8 mouse cellular contexts compared by ENCODE assay signal in the genomic region with DNA sequence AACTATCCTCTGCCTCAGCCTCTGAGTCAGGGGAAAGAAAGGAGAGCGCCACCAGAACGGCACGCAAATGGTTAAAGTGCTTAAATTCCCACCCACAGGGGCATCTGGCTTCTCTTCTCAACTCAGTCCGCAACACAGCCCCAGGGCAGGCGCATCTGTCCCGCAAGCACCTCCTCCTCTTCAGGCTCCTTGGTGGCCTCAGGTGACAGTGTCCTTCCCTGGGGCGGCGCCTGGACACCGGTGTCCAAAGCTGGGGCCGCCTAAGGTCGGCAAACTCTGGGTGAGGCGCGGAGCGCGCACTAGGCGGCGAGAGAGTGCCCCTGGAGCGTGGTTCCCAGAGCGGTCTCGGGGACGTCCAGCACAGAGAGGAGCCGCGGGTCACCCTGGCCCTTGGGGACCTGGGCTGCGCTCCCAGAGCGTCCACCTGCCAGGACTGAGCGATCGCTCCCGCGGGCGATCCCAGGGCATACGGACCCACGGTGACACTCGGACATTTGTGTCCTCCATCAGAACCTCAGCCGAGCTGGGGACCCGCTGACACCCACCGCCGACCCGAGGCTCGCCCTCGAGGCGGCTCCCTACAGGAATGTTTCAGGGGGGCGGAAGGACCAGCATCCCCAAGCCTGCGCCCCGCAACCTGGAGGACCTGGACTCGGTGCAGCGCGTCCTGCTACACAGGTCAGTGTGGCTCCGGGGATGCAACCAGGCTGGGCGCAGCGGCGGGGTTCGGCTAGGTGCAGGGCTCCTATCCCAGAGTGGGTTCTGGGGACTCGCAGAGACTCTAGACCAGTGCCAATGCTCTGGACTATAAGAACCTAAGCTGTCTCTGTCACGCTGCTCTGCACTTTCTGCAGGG. TPM values are rescaled to one million over a fixed set of nuclear protein-coding genes. Genes with fewer than 3 reads are reported as not detected.
DNase-seq lines count a peak whose midpoint lies in the region; ATAC-seq and TF ChIP-seq lines count a peak whose summit lies in the region.

Gene Intu, plus strand, starts transcription at position 1 of the 856 bp plus-strand sequence.

- no peak for TF ChIP-seq CTCF in ES-Bruce4 (IDR thresholded peaks at IDR 0.05; ENCODE audit: low read depth, low read length)

- H3K27me3 ChIP-seq in ES-Bruce4 (ENCODE audit: control insufficient read depth, insufficient read depth, low read length, poor library complexity, severe bottlenecking), result peaks cover 2% of the 10 kb centered on the region
- no peaks in the 10 kb centered on the region for H3K27me3 ChIP-seq in forebrain, embryonic 14.5 days (replicated peaks; ENCODE audit: control insufficient read depth, insufficient read depth, low read length)

- no peak within 1 kb of the TSS for H3K27ac ChIP-seq in ES-Bruce4 (ENCODE audit: insufficient read depth, low read length)
- no peak within 1 kb of the TSS for H3K27ac ChIP-seq in forebrain, embryonic 14.5 days (ENCODE audit: low read depth, low read length)

- peak within 1 kb of the TSS; percentile 99 for H3K4me2 ChIP-seq in forebrain, embryonic 14.5 days (ENCODE audit: low read length)

- H3K9ac ChIP-seq in ES-Bruce4 (ENCODE audit: low read depth, poor library complexity, severe bottlenecking), result no peak within 1 kb of the TSS
- H3K9ac ChIP-seq in forebrain, embryonic 14.5 days (ENCODE audit: low read length), result peak within 1 kb of the TSS; percentile 73

- no peaks in the 10 kb centered on the region for H3K4me1 ChIP-seq in ES-Bruce4 (ENCODE audit: control insufficient read depth, insufficient read depth, low read length)
- H3K4me1 ChIP-seq in forebrain, embryonic 14.5 days (ENCODE audit: control insufficient read depth, insufficient read depth, low read length), result peaks cover 11% of the 10 kb centered on the region; the same call in 1 of the 2 replicates

- intact Hi-C loops in heart, postnatal 25 days (cut with DNase I), result no loop called here

- DNase-seq in adrenal gland, adult 8-10 months, result peak; percentile 19
- peak; percentile 62 for DNase-seq in forebrain, embryonic 14.5 days (ENCODE audit: low spot score)
- peak; percentile 42 for DNase-seq in heart, postnatal 25 days (ENCODE audit: low spot score)
- peak; percentile 68 to 78 for DNase-seq in kidney, postnatal 4 days
- DNase-seq in lung, postnatal 10 days, result peak; percentile 73
- peak; percentile 39 for DNase-seq in ovary, postnatal 14 days (ENCODE audit: low spot score)

- no peaks in the 10 kb centered on the region for H3K36me3 ChIP-seq in ES-Bruce4 (ENCODE audit: control insufficient read depth, insufficient read depth, low read length, poor library complexity, severe bottlenecking)
- H3K36me3 ChIP-seq in forebrain, embryonic 14.5 days (ENCODE audit: control insufficient read depth, insufficient read depth, low read length), result no peaks in the 10 kb centered on the region

- H3K9me3 ChIP-seq in ES-Bruce4 (replicated peaks; ENCODE audit: control insufficient read depth, insufficient read depth, low read length, poor library complexity, severe bottlenecking), result no peaks in the 10 kb centered on the region
- 0 out of 2 replicates have a peak, but pooled peaks cover 4% of the 10 kb centered on the region for H3K9me3 ChIP-seq in forebrain, embryonic 14.5 days (replicated peaks; ENCODE audit: control insufficient read depth, low read length)

- peak within 1 kb of the TSS; percentile 67 for H3K4me3 ChIP-seq in ES-Bruce4 (ENCODE audit: low read depth, low read length)
- peak within 1 kb of the TSS; percentile 58 for H3K4me3 ChIP-seq in forebrain, embryonic 14.5 days (ENCODE audit: low read depth, low read length)

- no peak for TF ChIP-seq EP300 in ES-Bruce4 (IDR thresholded peaks at IDR 0.05; ENCODE audit: insufficient read depth, low read depth, low read length)

- no peak for TF ChIP-seq POLR2A in ES-Bruce4 (IDR thresholded peaks at IDR 0.05; ENCODE audit: insufficient read depth, low read length)

- under 1% methylated on average over 54 of the region's 54 CpGs for WGBS in forebrain, embryonic 14.5 days

- ATAC-seq in forebrain, embryonic 14.5 days, result peak; percentile 82
- no peak for ATAC-seq in activated CD4-positive, CD25-positive, alpha-beta regulatory T cell, adult 4 months

RNA-seq across cellular contexts. Expression of gene Intu, which starts in this region (rescaled TPM):
- 7.1 and 8.0 TPM in 2 replicates for polyA plus RNA-seq in ES-Bruce4 (2011; ENCODE audit: insufficient read depth, insufficient read length, low read depth, missing spikeins)
- 1 to 10 TPM; 2.9 to 5.0 (median 4.3) TPM for total RNA-seq in adrenal gland, adult 8-10 months (2022)
- polyA plus RNA-seq in forebrain, embryonic 14.5 days (2014; fragmentation: Nextera tagmentation; extraction: Ambion mirVana), result 4.6 TPM in 2 replicates
- 10 to 100 TPM; 12.7 to 18.2 TPM for total RNA-seq in heart, postnatal 25 days (2021)
- polyA plus RNA-seq in activated CD4-positive, CD25-positive, alpha-beta regulatory T cell, adult 4 months (2017; shearing (Covaris generic)), result under 1 TPM; 0.09 to 0.42 TPM

Comparison
In these comparisons a context has a peak if more than half of its experiments do, and no peak if none do; other contexts are left out.
1. DNase-seq: peak in every context shown above with its lines; median percentile 73 in kidney, postnatal 4 days; 73 in lung, postnatal 10 days; 62 in forebrain, embryonic 14.5 days; 42 in heart, postnatal 25 days; 39 in ovary, postnatal 14 days; 19 in adrenal gland, adult 8-10 months.